Mouse (Mus musculus) stomach, postnatal 0 days (tissue): Measurements from ENCODE around the gene Cacnb1. TPM values are rescaled to one million over a fixed set of nuclear protein-coding genes. Genes with fewer than 3 reads are reported as not detected.

Source experiments
- ATAC-seq: fragments of 200-750 bp; cut with Nextera tagmentation; 2 replicates; pipeline ENCODE4 v1.8.0; 2017; ENCODE audit not compliant: low FRiP score, low TSS enrichment
- DNase-seq: peaks from one replicate; pipeline ENCODE4 v3.0.0-alpha.2; 2016; ENCODE audit warnings: low spot score
- H3K27ac ChIP-seq: fragments of 300-500 bp; sonication (generic); replicated peaks from 2 replicates; pipeline ENCODE4 v1.5.1; 2014; ENCODE audit warnings: mild to moderate bottlenecking, control low read depth
- H3K27me3 ChIP-seq: fragments of 300-500 bp; sonication (generic); 2 replicates; pipeline ENCODE4 v1.6.1; 2014; ENCODE audit warnings: low read length; ENCODE audit not compliant: control insufficient read depth, insufficient read depth
- H3K36me3 ChIP-seq: fragments of 300-500 bp; sonication (generic); 2 replicates; pipeline ENCODE4 v1.6.1; 2014; ENCODE audit warnings: low read length, mixed read lengths; ENCODE audit not compliant: control insufficient read depth, insufficient read depth
- H3K4me1 ChIP-seq: fragments of 300-500 bp; sonication (generic); replicated peaks from 2 replicates; pipeline ENCODE4 v1.6.1; 2014; ENCODE audit warnings: antibody characterized with exemption; ENCODE audit not compliant: control insufficient read depth, insufficient read depth
- H3K4me2 ChIP-seq: fragments of 300-500 bp; sonication (generic); replicated peaks from 2 replicates; pipeline ENCODE4 v1.6.1; 2014; ENCODE audit warnings: low read depth, mild to moderate bottlenecking, control low read depth, moderate library complexity
- H3K4me3 ChIP-seq: fragments of 300-500 bp; sonication (generic); 2 replicates; pipeline ENCODE4 v1.5.1; 2014; ENCODE audit warnings: low read depth, low read length, control low read depth
- H3K9ac ChIP-seq: fragments of 300-500 bp; sonication (generic); 2 replicates; pipeline ENCODE4 v1.6.1; 2014; ENCODE audit warnings: mild to moderate bottlenecking, low read length, control low read depth, mixed read lengths
- H3K9me3 ChIP-seq: fragments of 300-500 bp; sonication (generic); 2 replicates; pipeline ENCODE4 v1.6.1; 2016; ENCODE audit warnings: low read length; ENCODE audit not compliant: control insufficient read depth
- CTCF ChIP-seq: IDR thresholded peaks from 2 replicates; pipeline ENCODE4 v1.5.1; 2016; ENCODE audit warnings: antibody characterized with exemption, low read depth, mild to moderate bottlenecking, moderate library complexity
- EP300 ChIP-seq: optimal IDR thresholded peaks from 2 replicates; pipeline ENCODE3; 2016; ENCODE audit warnings: antibody characterized with exemption
- WGBS: fragments of 180-500 bp; shearing (Covaris S2); extraction: QIAGEN DNeasy Blood & Tissue Kit; methylation state at CpG from one replicate; pipeline ENCODE4 v1.1.7; 2014; 5-methylcytosine and 5-hydroxymethylcytosine counted together
- polyA plus RNA-seq: library from polyadenylated mRNA; unstranded; fragments of >200 nt; fragmentation: Nextera tagmentation; extraction: Ambion mirVana; gene quantifications from 2 replicates; pipeline ENCODE4 v1.2.1, GENCODE M21; 2015

The Cacnb1 gene
- polyA plus RNA-seq, 1 experiment from 2014 or later: 4.2 TPM

DNA sequence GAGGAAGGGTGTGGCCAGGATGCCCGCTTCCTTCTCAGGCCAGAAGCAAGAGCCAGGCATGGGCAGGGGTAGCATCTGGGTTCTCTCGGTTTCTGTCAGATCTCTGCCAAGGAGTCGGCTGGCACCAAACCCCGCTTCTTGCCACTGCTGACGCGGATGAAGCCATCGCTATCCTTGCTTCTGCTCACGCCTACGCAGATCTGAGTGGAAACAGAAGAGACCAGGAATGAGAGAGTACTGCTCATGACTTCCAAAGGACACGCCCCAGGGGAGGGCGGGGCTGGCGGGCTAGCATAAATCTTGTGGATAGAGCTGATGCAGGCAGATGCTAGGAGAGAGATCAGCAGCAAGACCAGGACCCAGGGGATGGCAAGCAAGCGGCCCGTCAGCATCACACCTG, 15.0 kb upstream of the Cacnb1 start:
- Histone ChIP-seq H3K27ac (no peak overlapping the region), H3K4me2 (no peak overlapping the region), H3K27me3 (no peaks in the 10 kb centered on the region; the same call in 1 of the 2 replicates), H3K4me3 (no peak overlapping the region), H3K9me3 (no peaks in the 10 kb centered on the region), H3K4me1 (peaks cover 6% of the 10 kb centered on the region; the same call in 1 of the 2 replicates), H3K36me3 (no peaks in the 10 kb centered on the region), H3K9ac (no peak overlapping the region)
- ATAC-seq: no peak
- TF ChIP-seq EP300: no peak
- TF ChIP-seq CTCF: no peak
- 60% methylated on average over 14 of the region's 14 CpGs for WGBS
- no peak for DNase-seq

DNA sequence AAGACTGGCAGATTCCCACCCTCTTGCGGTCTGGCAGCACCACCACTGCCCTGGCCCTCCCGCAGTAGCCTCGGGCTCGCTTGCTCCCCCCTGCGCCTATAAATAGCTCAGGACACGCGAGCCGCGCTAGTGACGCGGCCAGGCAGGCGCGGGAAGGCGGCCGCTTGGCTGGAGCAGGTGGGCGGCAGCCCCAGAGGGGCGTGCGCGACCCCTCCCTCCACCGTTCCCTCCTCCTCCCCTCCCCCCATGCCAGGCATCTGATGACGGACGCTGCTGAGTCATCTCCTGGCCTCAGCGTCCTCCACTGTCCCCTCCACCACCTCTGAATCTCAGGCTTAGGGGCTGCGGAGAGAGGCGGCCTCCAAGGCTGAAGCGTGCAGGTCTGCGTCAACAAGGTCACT, 13.1 kb upstream of the Cacnb1 start:
- H3K4me1 ChIP-seq: peaks cover 6% of the 10 kb centered on the region; the same call in 1 of the 2 replicates
- H3K9ac ChIP-seq: peak overlapping the region; percentile 31
- under 1% methylated on average over 25 of the region's 27 CpGs for WGBS
- peak overlapping the region; percentile 53 for H3K4me2 ChIP-seq
- H3K9me3 ChIP-seq: no peaks in the 10 kb centered on the region
- H3K27me3 ChIP-seq: no peaks in the 10 kb centered on the region; the same call in 1 of the 2 replicates
- DNase-seq (peak; percentile 65), ATAC-seq (peak; percentile 59)
- H3K36me3 ChIP-seq: no peaks in the 10 kb centered on the region
- H3K4me3 ChIP-seq: peak overlapping the region; percentile 17; the same call in 1 of the 2 replicates
- TF ChIP-seq CTCF (peak; percentile 27; the same call in 1 of the 2 replicates), EP300 (no peak)
- H3K27ac ChIP-seq: no peak overlapping the region

DNA sequence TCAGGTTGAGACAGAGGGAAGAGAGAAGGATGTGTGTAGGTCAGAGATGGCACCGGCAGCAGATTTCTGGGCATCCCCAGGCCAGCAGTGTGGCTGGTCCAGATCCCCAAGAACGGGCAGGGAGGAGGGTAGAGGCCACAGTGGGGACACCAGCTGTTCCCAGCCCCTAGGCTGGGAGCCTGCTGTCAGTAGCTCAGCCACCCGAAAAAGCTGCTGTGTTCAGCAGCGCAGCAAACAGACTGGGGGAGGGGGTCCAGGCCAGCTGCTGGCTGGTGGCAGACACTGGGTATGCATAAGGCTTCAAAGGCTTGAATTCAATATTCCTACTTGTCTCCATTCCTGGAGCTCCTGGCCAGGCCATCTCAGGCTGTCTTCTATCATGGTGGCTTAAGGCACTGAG, 12.0 kb upstream of the Cacnb1 start:
- peaks cover 6% of the 10 kb centered on the region; the same call in 1 of the 2 replicates for H3K36me3 ChIP-seq
- no peaks in the 10 kb centered on the region; the same call in 1 of the 2 replicates for H3K27me3 ChIP-seq
- no peak overlapping the region for H3K4me3 ChIP-seq
- H3K9ac ChIP-seq: no peak overlapping the region
- DNase-seq (no peak), ATAC-seq (no peak)
- H3K27ac ChIP-seq: no peak overlapping the region; the same call in 1 of the 2 replicates
- 41% methylated on average over 4 of the region's 4 CpGs for WGBS
- peaks cover 6% of the 10 kb centered on the region; the same call in 1 of the 2 replicates for H3K4me1 ChIP-seq
- no peak overlapping the region for H3K4me2 ChIP-seq
- no peak for TF ChIP-seq CTCF
- no peak for TF ChIP-seq EP300
- no peaks in the 10 kb centered on the region for H3K9me3 ChIP-seq

DNA sequence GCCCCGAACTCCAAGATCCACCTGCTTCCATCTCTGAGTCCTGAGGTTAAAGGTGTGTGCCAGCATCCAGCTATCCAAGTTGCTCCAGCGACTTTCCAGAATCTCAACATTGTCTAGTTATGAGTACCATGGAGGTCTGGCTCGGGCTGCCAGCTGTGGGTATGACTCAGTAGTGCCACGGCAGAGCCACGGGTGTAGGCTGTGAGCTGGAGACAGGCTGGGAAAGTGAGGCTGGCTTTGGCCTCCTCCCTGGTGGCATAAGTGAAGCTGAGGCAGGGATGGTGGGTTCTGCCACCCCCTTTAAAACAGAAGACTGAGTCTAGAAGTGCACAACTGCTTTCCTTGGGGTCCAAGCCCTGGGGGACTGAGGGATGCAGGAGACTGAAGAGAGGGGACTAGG, 11.2 kb upstream of the Cacnb1 start:
- Histone ChIP-seq H3K27me3 (no peaks in the 10 kb centered on the region; the same call in 1 of the 2 replicates), H3K4me3 (no peak overlapping the region), H3K27ac (no peak overlapping the region), H3K36me3 (peaks cover 6% of the 10 kb centered on the region; the same call in 1 of the 2 replicates), H3K9me3 (no peaks in the 10 kb centered on the region), H3K9ac (no peak overlapping the region), H3K4me1 (peaks cover 6% of the 10 kb centered on the region; the same call in 1 of the 2 replicates), H3K4me2 (no peak overlapping the region)
- ATAC-seq: no peak
- 75% methylated on average over 5 of the region's 5 CpGs for WGBS
- TF ChIP-seq EP300 (no peak), CTCF (no peak)
- no peak for DNase-seq

DNA sequence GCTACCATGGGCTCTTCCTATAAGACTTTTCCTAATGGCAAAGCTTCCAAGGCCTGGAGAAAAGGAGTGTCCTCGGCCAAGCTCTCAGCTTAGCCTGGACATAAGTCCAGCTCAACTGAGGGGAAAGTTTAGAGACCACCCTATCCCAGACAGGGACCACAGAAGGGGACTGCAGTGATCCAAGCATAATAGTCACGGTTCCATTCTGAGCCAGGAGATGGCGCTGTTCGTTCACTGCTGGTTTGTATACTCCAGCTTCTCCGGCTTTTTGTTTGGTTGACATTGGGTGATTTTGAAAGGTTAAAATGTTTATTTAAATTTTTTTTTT, 8.6 kb upstream of the Cacnb1 start:
- peak; percentile 79 for DNase-seq
- no peak for TF ChIP-seq EP300
- peak; percentile 92 for TF ChIP-seq CTCF
- ATAC-seq: no peak; the same call in 1 of the 2 replicates

DNA sequence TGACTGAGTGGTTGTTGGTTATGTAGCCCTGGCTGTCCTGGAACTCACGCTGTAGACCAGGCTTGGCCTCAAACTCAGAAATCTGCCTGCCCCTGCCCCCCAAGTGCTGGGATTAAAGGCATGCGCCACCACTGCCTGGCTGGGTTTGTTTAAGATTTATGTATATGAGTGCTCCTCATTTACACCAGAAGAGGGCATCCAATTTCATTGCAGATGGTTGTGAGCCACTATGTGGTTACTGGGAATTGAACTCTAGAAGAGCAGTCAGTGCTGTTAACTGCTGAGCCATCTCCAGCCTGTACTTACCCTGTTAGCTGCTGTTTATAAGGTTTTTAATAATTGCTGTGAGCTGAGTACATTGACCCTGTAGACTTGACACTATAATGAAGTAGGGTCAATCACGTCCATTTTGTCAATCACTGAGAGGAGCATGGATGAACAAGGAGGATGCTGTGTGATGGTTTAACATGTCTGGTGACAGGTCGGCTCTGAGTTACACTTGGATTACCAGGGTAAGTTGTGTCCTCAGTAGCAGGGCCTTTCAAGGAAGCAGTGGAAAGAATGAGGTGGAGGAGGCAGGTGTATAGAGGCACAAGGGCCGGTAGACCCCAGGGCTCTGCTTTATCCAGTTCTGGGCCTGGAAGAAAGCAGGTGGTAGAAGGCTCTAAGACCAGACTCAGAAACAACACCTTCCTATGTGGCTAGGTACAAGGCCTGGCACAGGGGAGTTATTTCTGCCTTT, 8.0 kb upstream of the Cacnb1 start:
- peaks cover 12% of the 10 kb centered on the region for H3K36me3 ChIP-seq
- H3K4me2 ChIP-seq: no peak overlapping the region
- 46% methylated on average over 5 of the region's 5 CpGs for WGBS
- DNase-seq (no peak), ATAC-seq (no peak)
- 0 out of 2 replicates have a peak overlapping the region, but pooled peaks have one; percentile 13 for H3K27ac ChIP-seq
- peaks cover 2% of the 10 kb centered on the region; the same call in 1 of the 2 replicates for H3K4me1 ChIP-seq
- no peaks in the 10 kb centered on the region for H3K9me3 ChIP-seq
- no peak overlapping the region for H3K4me3 ChIP-seq
- TF ChIP-seq CTCF: peak; percentile 53
- TF ChIP-seq EP300: no peak
- no peak overlapping the region for H3K9ac ChIP-seq
- H3K27me3 ChIP-seq: no peaks in the 10 kb centered on the region

More for the DNA sequence above, 8.6 kb upstream of the Cacnb1 start:
- Histone ChIP-seq H3K36me3 (peaks cover 12% of the 10 kb centered on the region), H3K4me1 (peaks cover 6% of the 10 kb centered on the region; the same call in 1 of the 2 replicates), H3K27ac (0 out of 2 replicates have a peak overlapping the region, but pooled peaks have one; percentile 13), H3K9me3 (no peaks in the 10 kb centered on the region), H3K4me2 (no peak overlapping the region), H3K9ac (no peak overlapping the region), H3K27me3 (no peaks in the 10 kb centered on the region; the same call in 1 of the 2 replicates), H3K4me3 (no peak overlapping the region)
- WGBS: 11% methylated on average over 5 of the region's 5 CpGs
